9 mouse cellular contexts compared by ENCODE assay signal in genomic region chr5:72558716-72559526, GRCm38 (mm10). TPM values are rescaled to one million over a fixed set of nuclear protein-coding genes. Genes with fewer than 3 reads are reported as not detected.
DNase-seq lines count a peak whose midpoint lies in the region; ATAC-seq and TF ChIP-seq lines count a peak whose summit lies in the region.
"Had no signal": no experiment of that assay in that cellular context is flagged by ENCODE, and none has a peak within 500 bp of the region (broad histone marks: within the 10 kb centered on the region; RNA-seq: fewer than 3 reads in every experiment).

No protein-coding gene starts in this region.

- peak overlapping the region; percentile 67 for H3K27ac ChIP-seq in forebrain, postnatal 0 days (ENCODE audit: low read depth, low read length)
- H3K27ac ChIP-seq in intestine, embryonic 14.5 days (ENCODE audit: low read depth), result peak overlapping the region; percentile 59
- H3K27ac ChIP-seq in stomach, embryonic 16.5 days (ENCODE audit: low read length), result peak overlapping the region; percentile 73

- peak overlapping the region; percentile 79 for H3K4me3 ChIP-seq in forebrain, postnatal 0 days (ENCODE audit: low read depth, low read length)
- peak overlapping the region; percentile 87 for H3K4me3 ChIP-seq in intestine, embryonic 14.5 days (ENCODE audit: low read depth, low read length)
- peak overlapping the region; percentile 99 for H3K4me3 ChIP-seq in megakaryocyte, embryonic 14.5 days (replicated peaks)
- peak overlapping the region; percentile 95 for H3K4me3 ChIP-seq in stomach, embryonic 16.5 days (replicated peaks; ENCODE audit: low read length)

- ATAC-seq in forebrain, postnatal 0 days, result peak; percentile 61
- ATAC-seq in intestine, embryonic 14.5 days (replicated peaks; ENCODE audit: low FRiP score, low TSS enrichment, low read depth), result peak; percentile 77
- ATAC-seq in stomach, embryonic 16.5 days (ENCODE audit: insufficient read depth, low FRiP score), result peak; percentile 66

- H3K4me1 ChIP-seq in forebrain, postnatal 0 days (ENCODE audit: insufficient read depth), result peaks cover 8% of the 10 kb centered on the region
- H3K4me1 ChIP-seq in intestine, embryonic 14.5 days (replicated peaks; ENCODE audit: control insufficient read depth, insufficient read depth, low read length), result peaks cover 4% of the 10 kb centered on the region
- H3K4me1 ChIP-seq in megakaryocyte, embryonic 14.5 days, result peaks cover 26% of the 10 kb centered on the region
- H3K4me1 ChIP-seq in stomach, embryonic 16.5 days (ENCODE audit: control insufficient read depth, insufficient read depth, low read length), result no peaks in the 10 kb centered on the region

- H3K36me3 ChIP-seq in forebrain, postnatal 0 days (ENCODE audit: insufficient read depth), result no peaks in the 10 kb centered on the region
- peaks cover 19% of the 10 kb centered on the region for H3K36me3 ChIP-seq in intestine, embryonic 14.5 days (ENCODE audit: control insufficient read depth, insufficient read depth, low read length)
- peaks cover 26% of the 10 kb centered on the region for H3K36me3 ChIP-seq in megakaryocyte, embryonic 14.5 days (replicated peaks; ENCODE audit: low read length)
- H3K36me3 ChIP-seq in stomach, embryonic 16.5 days (ENCODE audit: control insufficient read depth, insufficient read depth, low read length), result peaks cover 3% of the 10 kb centered on the region; the same call in 1 of the 2 replicates

- peak overlapping the region; percentile 96 for H3K4me2 ChIP-seq in forebrain, postnatal 0 days (ENCODE audit: low read depth)
- H3K4me2 ChIP-seq in intestine, embryonic 14.5 days (ENCODE audit: low read length), result peak overlapping the region; percentile 80
- peak overlapping the region; percentile 84 for H3K4me2 ChIP-seq in stomach, embryonic 16.5 days (ENCODE audit: low read depth, low read length)

- WGBS in forebrain, postnatal 0 days, result under 1% methylated on average over 51 of the region's 57 CpGs
- WGBS in intestine, embryonic 14.5 days, result under 1% methylated on average over 48 of the region's 57 CpGs
- under 1% methylated on average over 57 of the region's 57 CpGs for WGBS in stomach, embryonic 16.5 days

- no peaks in the 10 kb centered on the region for H3K27me3 ChIP-seq in forebrain, postnatal 0 days (ENCODE audit: insufficient read depth, low read length)
- H3K27me3 ChIP-seq in intestine, embryonic 14.5 days (replicated peaks; ENCODE audit: control insufficient read depth, insufficient read depth, low read length), result no peaks in the 10 kb centered on the region
- H3K27me3 ChIP-seq in megakaryocyte, embryonic 14.5 days (replicated peaks), result no peaks in the 10 kb centered on the region
- no peaks in the 10 kb centered on the region for H3K27me3 ChIP-seq in stomach, embryonic 16.5 days (ENCODE audit: control insufficient read depth, insufficient read depth, low read length)

- DNase-seq in adrenal gland, postnatal 4 days (ENCODE audit: low spot score in 2 of 2), result peak; percentile 17 to 27
- DNase-seq in adrenal gland, adult 8-10 months, result no peak
- peak; percentile 50 for DNase-seq in spleen, adult 12 weeks (ENCODE audit: low spot score)
- no peak for DNase-seq in spleen, adult 18-20 months
- DNase-seq in forebrain, postnatal 0 days, result peak; percentile 33
- no peak for DNase-seq in intestine, embryonic 14.5 days (ENCODE audit: low spot score)

- H3K9me3 ChIP-seq in forebrain, postnatal 0 days (ENCODE audit: low read length), result no peaks in the 10 kb centered on the region
- no peaks in the 10 kb centered on the region for H3K9me3 ChIP-seq in intestine, embryonic 14.5 days (ENCODE audit: control insufficient read depth, low read length)
- no peaks in the 10 kb centered on the region for H3K9me3 ChIP-seq in megakaryocyte, embryonic 14.5 days
- no peaks in the 10 kb centered on the region for H3K9me3 ChIP-seq in stomach, embryonic 16.5 days (replicated peaks; ENCODE audit: control insufficient read depth, low read length)

- no peak for TF ChIP-seq CTCF in forebrain, postnatal 0 days (IDR thresholded peaks at IDR 0.05; ENCODE audit: low read depth)

- peak overlapping the region; percentile 84 for H3K9ac ChIP-seq in forebrain, postnatal 0 days
- peak overlapping the region; percentile 88 for H3K9ac ChIP-seq in intestine, embryonic 14.5 days (ENCODE audit: low read length)
- H3K9ac ChIP-seq in stomach, embryonic 16.5 days (ENCODE audit: low read length), result peak overlapping the region; percentile 95

RNA-seq across cellular contexts. Expression of gene Nfxl1, which starts 0.6 kb away (rescaled TPM):
- total RNA-seq in adrenal gland, postnatal 4 days (2021), result 10 to 100 TPM; 19.4 to 23.2 TPM
- 10 to 100 TPM; 12.5 to 24.1 (median 19.2) TPM for total RNA-seq in adrenal gland, adult 8-10 months (2022)
- 11.9 and 12.7 TPM in 2 replicates for total RNA-seq in forebrain, postnatal 0 days (2014; rRNA removed)
- polyA plus RNA-seq in forebrain, postnatal 0 days (2015; fragmentation: Nextera tagmentation; extraction: Ambion mirVana), result 6.9 TPM in 2 replicates
- polyA plus RNA-seq in intestine, embryonic 14.5 days (2014; fragmentation: Nextera tagmentation; extraction: Ambion mirVana), result 22.5 and 24.0 TPM in 2 replicates
- 1.1 TPM in 1 of 2 replicates, not detected in the other for polyA plus RNA-seq in megakaryocyte, embryonic 14.5 days (2012; ENCODE audit: insufficient read depth, low replicate concordance)
- polyA plus RNA-seq in stomach, embryonic 16.5 days (2015; fragmentation: Nextera tagmentation; extraction: Ambion mirVana), result 13.9 and 14.6 TPM in 2 replicates

RNA-seq across cellular contexts. Expression of gene Zar1, which starts 22.1 kb away (rescaled TPM):
- total RNA-seq in adrenal gland, postnatal 4 days (2021), result under 1 TPM in 1 of 2 experiments, not detected in 1; 0.36 TPM
- total RNA-seq in adrenal gland, adult 8-10 months (2022), result not detected
- total RNA-seq in forebrain, postnatal 0 days (2014; rRNA removed), result 1.1 and 2.4 TPM in 2 replicates
- polyA plus RNA-seq in forebrain, postnatal 0 days (2015; fragmentation: Nextera tagmentation; extraction: Ambion mirVana), result 2.8 and 3.4 TPM in 2 replicates
- polyA plus RNA-seq in intestine, embryonic 14.5 days (2014; fragmentation: Nextera tagmentation; extraction: Ambion mirVana), result not detected in 2 replicates
- polyA plus RNA-seq in megakaryocyte, embryonic 14.5 days (2012; ENCODE audit: insufficient read depth, low replicate concordance), result not detected in 2 replicates
- polyA plus RNA-seq in stomach, embryonic 16.5 days (2015; fragmentation: Nextera tagmentation; extraction: Ambion mirVana), result 0.09 TPM in 1 of 2 replicates, not detected in the other
- total RNA-seq: heart, postnatal 14 days had no signal

RNA-seq across cellular contexts. Expression of gene Gm5868, which starts 28.4 kb away (rescaled TPM):
- total RNA-seq in adrenal gland, postnatal 4 days (2021), result 1 to 10 TPM; 3.3 to 4.5 TPM
- total RNA-seq in adrenal gland, adult 8-10 months (2022), result 1 to 10 TPM in 3 of 4 experiments, under 1 TPM in 1; 0.64 to 2.3 (median 1.5) TPM
- total RNA-seq in forebrain, postnatal 0 days (2014; rRNA removed), result 1.2 and 2.3 TPM in 2 replicates
- polyA plus RNA-seq in forebrain, postnatal 0 days (2015; fragmentation: Nextera tagmentation; extraction: Ambion mirVana), result 2.1 and 3.9 TPM in 2 replicates
- 0.57 and 0.65 TPM in 2 replicates for polyA plus RNA-seq in intestine, embryonic 14.5 days (2014; fragmentation: Nextera tagmentation; extraction: Ambion mirVana)
- not detected in 2 replicates for polyA plus RNA-seq in megakaryocyte, embryonic 14.5 days (2012; ENCODE audit: insufficient read depth, low replicate concordance)
- polyA plus RNA-seq in stomach, embryonic 16.5 days (2015; fragmentation: Nextera tagmentation; extraction: Ambion mirVana), result 0.27 and 0.54 TPM in 2 replicates
- total RNA-seq: heart, postnatal 14 days had no signal

RNA-seq across cellular contexts. Expression of gene Corin, which starts 54.6 kb away (rescaled TPM):
- total RNA-seq in adrenal gland, postnatal 4 days (2021), result 1 to 10 TPM in 1 of 2 experiments, under 1 TPM in 1; 0.71 to 1.3 TPM
- total RNA-seq in adrenal gland, adult 8-10 months (2022), result under 1 TPM in 1 of 4 experiments, not detected in 3; 0.06 TPM
- total RNA-seq in forebrain, postnatal 0 days (2014; rRNA removed), result 0.08 and 0.29 TPM in 2 replicates
- polyA plus RNA-seq in forebrain, postnatal 0 days (2015; fragmentation: Nextera tagmentation; extraction: Ambion mirVana), result 0.06 and 0.10 TPM in 2 replicates
- polyA plus RNA-seq in intestine, embryonic 14.5 days (2014; fragmentation: Nextera tagmentation; extraction: Ambion mirVana), result 0.16 and 0.27 TPM in 2 replicates
- 0.04 TPM in 1 of 2 replicates, not detected in the other for polyA plus RNA-seq in megakaryocyte, embryonic 14.5 days (2012; ENCODE audit: insufficient read depth, low replicate concordance)
- polyA plus RNA-seq in stomach, embryonic 16.5 days (2015; fragmentation: Nextera tagmentation; extraction: Ambion mirVana), result 1.9 and 3.5 TPM in 2 replicates

Comparison
In these comparisons a context has a peak if more than half of its experiments do, and no peak if none do; other contexts are left out.
1. DNase-seq: peak in adrenal gland, postnatal 4 days (2 of 2), spleen, adult 12 weeks (single experiment) and forebrain, postnatal 0 days (single experiment); none in adrenal gland, adult 8-10 months (single experiment), spleen, adult 18-20 months (0 of 2) and intestine, embryonic 14.5 days (single experiment).
2. Peak in every context shown above with its lines, with median percentiles within 50 percentile points of each other: ATAC-seq, H3K27ac ChIP-seq, H3K4me2 ChIP-seq, H3K4me3 ChIP-seq and H3K9ac ChIP-seq.